Mouse (Mus musculus) CH12.LX (cell line): Measurements from ENCODE around the gene Nbea.

ENCODE experiments used
- ELF1 ChIP-seq: IDR thresholded peaks from 2 replicates; pipeline ENCODE4 v1.6.1; 2014; ENCODE audit warnings: low read depth, mild to moderate bottlenecking, inconsistent platforms, low read length, improper control_type of control experiment
- ETS1 ChIP-seq: conservative IDR thresholded peaks from 2 replicates; pipeline ENCODE4 v1.6.1; 2012; ENCODE audit warnings: low read depth, mild to moderate bottlenecking, inconsistent platforms, low read length, improper control_type of control experiment, moderate library complexity
- POLR2A ChIP-seq: IDR thresholded peaks from 2 replicates; pipeline ENCODE4 v1.6.1; 2011; ENCODE audit warnings: low read depth, mild to moderate bottlenecking, improper control_type of control experiment, low read length
- USF1 ChIP-seq: IDR thresholded peaks from 2 replicates; pipeline ENCODE4 v1.6.1; 2014; ENCODE audit warnings: low read depth, mild to moderate bottlenecking, inconsistent platforms, low read length, improper control_type of control experiment

DNA sequence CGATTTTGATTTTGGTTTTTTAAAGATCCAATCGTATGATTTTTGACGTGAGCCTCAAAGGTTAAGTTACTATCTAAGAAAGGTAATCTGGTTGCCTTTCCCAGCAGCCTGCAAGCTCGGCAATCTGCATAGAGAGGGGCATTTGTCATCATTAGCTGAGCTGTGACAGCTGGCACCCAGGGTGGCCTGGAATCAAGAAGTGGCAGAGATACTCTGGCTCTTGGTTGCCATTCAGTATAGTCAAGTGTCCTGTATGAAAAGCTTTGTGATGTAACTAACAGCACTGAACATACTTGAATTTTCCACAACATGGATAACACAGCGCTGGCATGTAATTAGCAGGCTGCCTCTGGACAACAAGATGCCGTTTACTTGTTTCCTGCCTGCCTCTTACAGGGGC is 409.3 kb downstream of the Nbea start:
- no peak for TF ChIP-seq USF1
- no peak for TF ChIP-seq ELF1
- no peak for TF ChIP-seq ETS1
- TF ChIP-seq POLR2A, result no peak
